Mouse (Mus musculus) brain, embryonic 14.5 days (tissue): ENCODE results near the gene Znrf2. TPM values are rescaled to one million over a fixed set of nuclear protein-coding genes. Genes with fewer than 3 reads are reported as not detected.
"Not testable (repeated sequence)": the region's sequence is repeated elsewhere in the genome, so short reads cannot be mapped to it uniquely, and the experiment has no call there.

Experiments used
- DNase-seq: peaks from one replicate; pipeline ENCODE4 v3.0.0-alpha.2; 2011; ENCODE audit warnings: low read depth
- CTCF ChIP-seq: fragments of 200-500 bp; IDR thresholded peaks from 2 replicates; pipeline ENCODE4 v1.5.1; 2012; ENCODE audit warnings: inconsistent platforms, mild to moderate bottlenecking, moderate library complexity, borderline replicate concordance; ENCODE audit not compliant: insufficient read depth, insufficient read length; ENCODE audit errors: extremely low read depth
- POLR2A ChIP-seq: fragments of 200-500 bp; IDR thresholded peaks from 2 replicates; pipeline ENCODE4 v1.6.1; 2012; ENCODE audit warnings: mild to moderate bottlenecking, inconsistent platforms, borderline replicate concordance; ENCODE audit not compliant: poor library complexity, insufficient read depth, insufficient read length, severe bottlenecking; ENCODE audit errors: extremely low read depth
- polyA plus RNA-seq: library from polyadenylated mRNA; depleted of rRNA; stranded (reverse); fragments of >200 nt; gene quantifications from 2 replicates; pipeline ENCODE4 v1.2.3, GENCODE M21; 2012

Gene Znrf2
- polyA plus RNA-seq, 1 experiment = 19.3 TPM

GRCm38 (mm10) chr6:54855801-54856583 is 39.3 kb downstream of the Znrf2 start:
- DNase-seq = no peak
- TF ChIP-seq POLR2A (no peak), CTCF (no peak)

- not testable (repeated sequence) for DNase-seq
These were observed 42.4 kb downstream of the Znrf2 start for GRCm38 (mm10) chr6:54859159-54859558.

- TF ChIP-seq CTCF = no peak
- TF ChIP-seq POLR2A = no peak
- DNase-seq = no peak
These were observed 43.5 kb downstream of the Znrf2 start for GRCm38 (mm10) chr6:54860180-54860579.

GRCm38 (mm10) chr6:54866731-54867410 is 50.2 kb downstream of the Znrf2 start:
- no peak for TF ChIP-seq CTCF
- TF ChIP-seq POLR2A = no peak
- no peak for DNase-seq

GRCm38 (mm10) chr6:54867411-54867745 is 50.7 kb downstream of the Znrf2 start:
- DNase-seq = no peak
- no peak for TF ChIP-seq CTCF
- no peak for TF ChIP-seq POLR2A

- TF ChIP-seq POLR2A (no peak), CTCF (no peak)
- DNase-seq = no peak
These were observed 56.3 kb downstream of the Znrf2 start for GRCm38 (mm10) chr6:54873029-54873428.

GRCm38 (mm10) chr6:54876782-54877181 is 60.1 kb downstream of the Znrf2 start:
- DNase-seq = no peak
- no peak for TF ChIP-seq CTCF
- no peak for TF ChIP-seq POLR2A

GRCm38 (mm10) chr6:54877651-54878050 is 60.9 kb downstream of the Znrf2 start:
- DNase-seq = no peak

GRCm38 (mm10) chr6:54878546-54878945 is 61.8 kb downstream of the Znrf2 start:
- TF ChIP-seq CTCF = no peak
- no peak for TF ChIP-seq POLR2A

More at GRCm38 (mm10) chr6:54877651-54878050, 60.9 kb downstream of the Znrf2 start:
- TF ChIP-seq CTCF (no peak), POLR2A (no peak)

GRCm38 (mm10) chr6:54880086-54880485 is 63.4 kb downstream of the Znrf2 start:
- TF ChIP-seq CTCF (no peak), POLR2A (no peak)

More at GRCm38 (mm10) chr6:54878546-54878945, 61.8 kb downstream of the Znrf2 start:
- peak; percentile 50 for DNase-seq

GRCm38 (mm10) chr6:54883424-54883823 is 66.7 kb downstream of the Znrf2 start:
- TF ChIP-seq CTCF (no peak), POLR2A (no peak)
- no peak for DNase-seq

More at GRCm38 (mm10) chr6:54880086-54880485, 63.4 kb downstream of the Znrf2 start:
- DNase-seq = no peak

- TF ChIP-seq CTCF (no peak), POLR2A (no peak)
These were observed 69.5 kb downstream of the Znrf2 start for GRCm38 (mm10) chr6:54886195-54886594.

More at GRCm38 (mm10) chr6:54886195-54886594, 69.5 kb downstream of the Znrf2 start:
- DNase-seq = no peak
